Mouse (Mus musculus) ES-E14 (cell line): ENCODE measurements around the gene Fkbp1b. TPM values are rescaled to one million over a fixed set of nuclear protein-coding genes. Genes with fewer than 3 reads are reported as not detected.

Experiments
- DNase-seq: peaks from one replicate; pipeline ENCODE4 v3.0.0-alpha.2; 2013; ENCODE audit warnings: low read depth, low spot score
- H3K27ac ChIP-seq: 2 replicates; pipeline ENCODE4 v1.5.1; 2012; ENCODE audit warnings: low read depth, mild to moderate bottlenecking, low read length, moderate library complexity, mixed read lengths; ENCODE audit not compliant: poor library complexity, insufficient read depth, severe bottlenecking
- H3K36me3 ChIP-seq: 2 replicates; pipeline ENCODE4 v1.6.1; 2012; ENCODE audit warnings: mild to moderate bottlenecking, low read length, moderate library complexity, mixed read lengths; ENCODE audit not compliant: control insufficient read depth, poor library complexity, insufficient read depth, severe bottlenecking
- H3K4me1 ChIP-seq, 2 experiments: fragments of 150-350 bp in 1 of 2; sonication (generic) in 1 of 2; 2 replicates each; pipeline ENCODE4 v1.6.1; 2012; ENCODE audit warnings: low read length in 2 of 2, mild to moderate bottlenecking in 1 of 2, mixed read lengths in 1 of 2; ENCODE audit not compliant: control insufficient read depth in 2 of 2, insufficient read depth in 2 of 2, poor library complexity in 1 of 2
- H3K4me3 ChIP-seq, 2 experiments: fragments of 150-350 bp in 1 of 2; sonication (generic) in 1 of 2; 2 replicates each; pipeline ENCODE4 v1.5.1; 2012; ENCODE audit warnings: low read length in 2 of 2, low read depth in 1 of 2, mild to moderate bottlenecking in 1 of 2, mixed read lengths in 1 of 2; ENCODE audit not compliant: insufficient read depth in 1 of 2, poor library complexity in 1 of 2, severe bottlenecking in 1 of 2
- H3K9ac ChIP-seq: 2 replicates; pipeline ENCODE4 v1.6.1; 2012; ENCODE audit warnings: low read depth, mild to moderate bottlenecking, low read length, mixed read lengths; ENCODE audit not compliant: poor library complexity, insufficient read depth, severe bottlenecking
- H3K9me3 ChIP-seq: fragments of 150-350 bp; sonication (generic); 2 replicates; pipeline ENCODE4 v1.6.1; 2012; ENCODE audit warnings: low read depth, mild to moderate bottlenecking, low read length; ENCODE audit not compliant: control insufficient read depth, insufficient read depth
- CHD2 ChIP-seq: IDR thresholded peaks from 2 replicates; pipeline ENCODE4 v1.6.1; 2014; ENCODE audit warnings: mild to moderate bottlenecking, low read depth, low read length, inconsistent platforms
- HCFC1 ChIP-seq: IDR thresholded peaks from 2 replicates; pipeline ENCODE4 v1.6.1; 2012; ENCODE audit warnings: low read length, inconsistent platforms, borderline replicate concordance; ENCODE audit not compliant: insufficient read depth
- MAFK ChIP-seq: IDR thresholded peaks from 2 replicates; pipeline ENCODE4 v1.6.1; 2014; ENCODE audit warnings: mild to moderate bottlenecking, low read depth, low read length, inconsistent platforms; ENCODE audit not compliant: insufficient read depth
- ZC3H11A ChIP-seq: IDR thresholded peaks from 2 replicates; pipeline ENCODE4 v1.6.1; 2012; ENCODE audit warnings: low read depth, mild to moderate bottlenecking, inconsistent platforms, low read length, borderline replicate concordance
- ZNF384 ChIP-seq: IDR thresholded peaks from 2 replicates; pipeline ENCODE4 v1.6.1; 2012; ENCODE audit warnings: low read depth, low read length, inconsistent platforms
- in situ Hi-C, 2 experiments: fragments of 600-800 bp; cut with MboI; formaldehyde crosslinking; loops; one replicate each; pipeline ENCODE4 v1.15.1; 2025; ENCODE audit warnings: low sequenced_read_pairs in 2 of 2, inconsistent platforms in 1 of 2; ENCODE audit not compliant: unreplicated experiment in 2 of 2
- total RNA-seq: library from RNA; depleted of rRNA; stranded (reverse); fragments of 300-350 nt; gene quantifications from 2 replicates; pipeline ENCODE4 v1.2.3, GENCODE M21; 2012

Gene Fkbp1b
- total RNA-seq, 1 experiment = 4.1 TPM

DNA sequence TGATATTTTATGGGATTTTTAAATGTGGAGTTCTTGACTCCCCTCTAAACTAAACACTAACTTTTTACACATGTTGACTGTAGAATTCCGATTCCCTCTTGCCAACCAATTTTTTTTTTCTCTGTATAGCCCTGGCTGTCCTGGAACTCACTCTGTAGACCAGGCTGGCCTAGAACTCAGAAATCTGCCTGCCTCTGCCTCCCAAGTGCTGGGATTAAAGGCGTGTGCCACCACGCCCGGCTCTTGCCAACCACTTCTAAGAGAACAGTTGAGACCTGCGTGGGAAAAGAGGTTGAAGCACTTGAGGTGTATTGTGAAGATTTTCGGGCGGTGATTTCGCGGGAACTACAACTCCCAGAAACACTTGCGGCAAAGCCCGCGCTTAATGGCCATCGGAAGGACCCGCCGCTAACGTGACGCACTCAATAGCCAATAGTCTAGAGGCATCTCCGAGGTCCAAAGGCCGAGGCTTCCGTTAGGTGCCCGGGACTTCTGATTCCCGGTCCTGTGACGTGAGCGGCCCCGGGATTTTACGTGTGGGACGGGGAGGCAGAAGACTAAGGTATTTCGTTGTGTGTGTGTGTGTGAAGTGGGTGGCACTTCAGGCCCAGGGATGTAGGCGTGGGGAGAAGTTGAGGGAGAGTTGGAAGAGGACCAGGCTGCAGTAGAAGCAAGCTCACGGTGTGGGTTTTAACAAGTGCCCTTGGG is 1.7 kb upstream of the Fkbp1b start, which contains the start of gene Wdcp:
Wdcp (plus strand) TSS at position 414 of the 708 bp plus-strand sequence.
- in situ Hi-C loops = no loop called here
- peak; percentile 85 for DNase-seq
- Histone ChIP-seq H3K4me1 (peaks cover 6% of the 10 kb centered on the region in 2 experiments; a peak in 2 of 4 replicates), H3K9me3 (no peaks in the 10 kb centered on the region), H3K36me3 (peaks cover 2% of the 10 kb centered on the region; the same call in 1 of the 2 replicates), H3K27ac (no peak within 1 kb of the TSS), H3K4me3 (peak within 1 kb of the TSS; percentile 93 to 97), H3K9ac (peak within 1 kb of the TSS; percentile 86)
- no peak for TF ChIP-seq ZNF384
- TF ChIP-seq HCFC1 = peak; percentile 90
- TF ChIP-seq ZC3H11A = no peak
- TF ChIP-seq CHD2 = peak; percentile 64

DNA sequence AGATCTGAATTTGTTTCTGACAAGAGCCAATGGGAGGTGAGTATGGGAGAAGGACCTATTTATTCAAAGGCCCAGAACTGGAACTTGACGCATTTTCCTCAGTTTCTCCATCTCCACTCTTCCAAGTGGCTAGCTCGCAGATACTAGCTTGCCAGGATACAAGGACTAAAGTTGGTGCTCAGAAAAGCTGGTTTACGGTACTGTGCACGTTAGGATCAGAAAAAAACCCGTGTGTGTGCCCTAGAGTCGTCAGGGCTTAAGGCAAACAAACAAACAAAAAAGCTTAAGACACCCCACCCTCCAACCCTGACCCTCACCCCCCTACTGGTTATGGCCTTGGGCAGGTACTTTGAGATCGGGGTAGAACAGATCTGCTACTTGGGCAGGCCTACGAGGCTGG is 1.1 kb upstream of the Fkbp1b start:
- H3K27ac ChIP-seq = no peak overlapping the region
- peaks cover 6% of the 10 kb centered on the region in 2 experiments; a peak in 2 of 4 replicates for H3K4me1 ChIP-seq
- H3K9ac ChIP-seq = no peak overlapping the region
- H3K4me3 ChIP-seq = no peak overlapping the region
- TF ChIP-seq ZC3H11A = no peak
- TF ChIP-seq CHD2 = no peak
- no peak for TF ChIP-seq HCFC1
- in situ Hi-C loops = no loop called here
- H3K36me3 ChIP-seq = peaks cover 2% of the 10 kb centered on the region; the same call in 1 of the 2 replicates
- no peaks in the 10 kb centered on the region for H3K9me3 ChIP-seq
- DNase-seq = no peak

- peaks cover 6% of the 10 kb centered on the region in 2 experiments; a peak in 2 of 4 replicates for H3K4me1 ChIP-seq
- H3K9me3 ChIP-seq = no peaks in the 10 kb centered on the region
- H3K36me3 ChIP-seq = no peaks in the 10 kb centered on the region
- no peak overlapping the region for H3K27ac ChIP-seq
- no peak for TF ChIP-seq ZC3H11A
- TF ChIP-seq MAFK = no peak
- no peak for TF ChIP-seq ZNF384
- no peak for TF ChIP-seq HCFC1
- no peak for TF ChIP-seq CHD2
- H3K9ac ChIP-seq = peak overlapping the region; percentile 66
- DNase-seq = no peak
- in situ Hi-C loops = no loop called here
- peak overlapping the region; percentile 72 to 80 for H3K4me3 ChIP-seq
Observed at GRCm38 (mm10) chr12:4840741-4841140, 650 bp downstream of the Fkbp1b start.

- in situ Hi-C loops = no loop called here
- H3K9me3 ChIP-seq = no peaks in the 10 kb centered on the region
- no peak for DNase-seq
- no peak overlapping the region for H3K27ac ChIP-seq
- H3K4me1 ChIP-seq = peaks cover 6% of the 10 kb centered on the region in 2 experiments; a peak in 2 of 4 replicates
- no peaks in the 10 kb centered on the region for H3K36me3 ChIP-seq
- TF ChIP-seq MAFK (no peak), CHD2 (no peak), ZC3H11A (no peak), HCFC1 (no peak), ZNF384 (no peak)
- no peak overlapping the region for H3K4me3 ChIP-seq
- no peak overlapping the region for H3K9ac ChIP-seq
Observed at GRCm38 (mm10) chr12:4840010-4840409, 1.4 kb downstream of the Fkbp1b start.
